Mouse (Mus musculus): ENCODE measurements at regions not wholly inside any gene's neighbourhood (a gene's known extent, or its start where the extent isn't known, plus 50 kb on each side); places are given as distances from the start of the nearest gene placed in this dataset.

DNA sequence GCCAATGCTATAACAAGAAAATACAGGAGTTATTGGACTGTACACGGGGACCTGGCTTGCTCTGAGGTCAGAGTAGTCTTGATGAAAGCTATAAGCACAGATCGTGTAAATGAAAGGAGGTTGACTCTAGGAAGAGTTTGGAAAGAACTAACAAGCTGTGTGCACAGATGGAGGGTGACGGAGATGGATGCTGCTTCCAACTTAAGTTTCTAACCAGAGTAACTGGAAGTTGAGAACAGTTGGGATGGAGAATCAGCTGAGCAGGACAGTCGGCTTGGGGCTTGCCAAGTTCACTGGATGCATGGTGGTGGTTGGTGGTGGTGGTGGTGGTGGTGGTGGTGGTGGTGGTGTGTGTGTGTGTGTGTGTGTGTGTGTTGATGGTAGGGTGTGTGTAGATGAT is 291.5 kb downstream of the Fut8 start:
- TF ChIP-seq CTCF (conservative IDR thresholded peaks at IDR 0.05; ENCODE audit: low read length) (no peak), POU5F1 (IDR thresholded peaks at IDR 0.05; ENCODE audit: borderline replicate concordance, low read length) (no peak), NANOG (IDR thresholded peaks at IDR 0.05; ENCODE audit: borderline replicate concordance, low read length) (no peak)

Measured in E14TG2a.4 (cell line).